10 mouse cellular contexts compared by ENCODE assay signal in the genomic region with DNA sequence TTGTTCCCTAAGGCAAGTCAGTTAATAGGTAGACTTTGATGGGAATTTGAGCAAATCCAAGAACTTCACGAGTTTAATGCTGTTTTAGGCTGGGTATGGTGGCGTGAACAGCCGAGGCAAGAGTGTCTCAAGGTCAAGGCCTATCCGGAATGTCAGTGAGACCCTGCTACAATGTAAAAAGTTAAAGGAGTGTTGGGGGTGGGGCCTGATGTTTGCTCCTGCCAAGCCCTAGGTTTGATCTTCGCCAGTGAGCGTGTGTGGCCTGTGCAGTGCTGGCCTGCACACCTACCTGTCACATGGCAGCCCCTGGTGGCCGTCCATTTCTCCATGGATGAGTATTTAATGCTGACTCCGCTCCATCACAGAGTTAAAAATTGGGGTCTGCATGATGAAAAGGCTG. TPM values are rescaled to one million over a fixed set of nuclear protein-coding genes. Genes with fewer than 3 reads are reported as not detected.
DNase-seq lines count a peak whose midpoint lies in the region; ATAC-seq and TF ChIP-seq lines count a peak whose summit lies in the region.
"Had no signal": no experiment of that assay in that cellular context is flagged by ENCODE, and none has a peak within 500 bp of the region (broad histone marks: within the 10 kb centered on the region; RNA-seq: fewer than 3 reads in every experiment).

No protein-coding gene starts in this region.

- peak overlapping the region; percentile 86 for H3K27ac ChIP-seq in liver, adult 2 months (replicated peaks; ENCODE audit: insufficient read depth, low read depth, low read length)
- H3K27ac ChIP-seq in embryonic facial prominence, embryonic 13.5 days: peak overlapping the region; percentile 12; the same call in 1 of the 2 replicates

- H3K4me1 ChIP-seq in liver, adult 2 months (ENCODE audit: control insufficient read depth, insufficient read depth, low read length): peaks cover 34% of the 10 kb centered on the region
- peaks cover 56% of the 10 kb centered on the region for H3K4me1 ChIP-seq in embryonic facial prominence, embryonic 13.5 days

- no peak for ATAC-seq in embryonic facial prominence, embryonic 13.5 days (ENCODE audit: insufficient number of reproducible peaks, insufficient read depth, low FRiP score, low TSS enrichment, low read depth)
- 0 out of 2 replicates have a peak, but pooled peaks have one; percentile 23 for ATAC-seq in megakaryocyte-erythroid progenitor cell, adult 5-6 weeks (replicated peaks; ENCODE audit: low FRiP score, low TSS enrichment, poor library complexity, severe bottlenecking)

- no peaks in the 10 kb centered on the region for H3K27me3 ChIP-seq in liver, adult 2 months (ENCODE audit: control insufficient read depth, insufficient read depth, low read length)
- H3K27me3 ChIP-seq in embryonic facial prominence, embryonic 13.5 days: no peaks in the 10 kb centered on the region

- H3K79me2 ChIP-seq in liver, adult 2 months (ENCODE audit: control insufficient read depth, insufficient read depth, low read length): peaks cover 27% of the 10 kb centered on the region; the same call in 1 of the 2 replicates

- H3K9ac ChIP-seq in liver, adult 2 months (ENCODE audit: low read depth, low read length): peak overlapping the region; percentile 4; the same call in 1 of the 2 replicates
- no peak overlapping the region for H3K9ac ChIP-seq in embryonic facial prominence, embryonic 13.5 days

- WGBS in liver, adult 2 months: 16% methylated on average over 8 of the region's 8 CpGs
- WGBS in embryonic facial prominence, embryonic 13.5 days: 51% methylated on average over 8 of the region's 8 CpGs

- H3K4me3 ChIP-seq in liver, adult 2 months (ENCODE audit: insufficient read depth, low read depth, low read length): no peak overlapping the region
- H3K4me3 ChIP-seq in embryonic facial prominence, embryonic 13.5 days: no peak overlapping the region

- H3K9me3 ChIP-seq in embryonic facial prominence, embryonic 13.5 days: no peaks in the 10 kb centered on the region

- peak; percentile 92 for DNase-seq in heart, adult 11 months
- no peak for DNase-seq in heart, postnatal 36 days
- DNase-seq in liver, adult 2 months (ENCODE audit: extremely low read depth, low read depth, low spot score): peak; percentile 72
- DNase-seq in liver: no peak
- DNase-seq in left cerebral cortex, postnatal 25 days (ENCODE audit: low spot score in 2 of 2): no peak
- DNase-seq in urinary bladder, adult 2 months (ENCODE audit: low spot score): no peak
- DNase-seq: adrenal gland, adult 8-10 months; gastrocnemius, postnatal 10 days had no signal

- H3K36me3 ChIP-seq in liver, adult 2 months (ENCODE audit: control insufficient read depth, insufficient read depth, low read length): peaks cover 11% of the 10 kb centered on the region
- H3K36me3 ChIP-seq in embryonic facial prominence, embryonic 13.5 days: peaks cover 24% of the 10 kb centered on the region

- H3K4me2 ChIP-seq in embryonic facial prominence, embryonic 13.5 days: no peak overlapping the region

- TF ChIP-seq POLR2A in liver, adult 2 months (IDR thresholded peaks at IDR 0.05; ENCODE audit: extremely low read depth, insufficient read depth, low read length): no peak

- intact Hi-C loops in heart, postnatal 36 days (cut with DNase I): no loop called here
- intact Hi-C loops in left cerebral cortex, postnatal 25 days (cut with DNase I): no loop called here

- TF ChIP-seq CTCF in liver, adult 2 months (IDR thresholded peaks at IDR 0.05; ENCODE audit: low read depth, low read length): peak; percentile 46

RNA-seq across cellular contexts. Expression of gene Fam160b1, which starts 5.5 kb away (rescaled TPM):
- 10 to 100 TPM; 11.5 to 11.6 TPM for total RNA-seq in heart, postnatal 36 days (2021)
- total RNA-seq in liver, adult 2 months (2014; rRNA removed): 18.4 and 21.7 TPM in 2 replicates
- polyA plus RNA-seq in liver, adult 2 months (2012; rRNA removed): 10.6 and 10.9 TPM in 2 replicates
- 15.2 and 16.6 TPM in 2 replicates for polyA plus RNA-seq in embryonic facial prominence, embryonic 13.5 days (2015; fragmentation: Nextera tagmentation; extraction: Ambion mirVana)
- 20.3 and 23.7 TPM in 2 replicates for total RNA-seq in megakaryocyte-erythroid progenitor cell, adult 5-6 weeks (2014; fragmentation: Nextera tagmentation)
- total RNA-seq in megakaryocyte-erythroid progenitor cell, adult 5-6 weeks (2017): 9.7 and 14.6 TPM in 2 replicates
- 10 to 100 TPM; 23.3 to 24.0 TPM for total RNA-seq in left cerebral cortex, postnatal 25 days (2021)
- 13.9 and 17.3 TPM in 2 replicates for polyA plus RNA-seq in urinary bladder, adult 2 months (2012; rRNA removed)

RNA-seq across cellular contexts. Expression of gene Ablim1, which starts 51.3 kb away (rescaled TPM):
- total RNA-seq in heart, postnatal 36 days (2021): 100 to 1,000 TPM; 423 to 468 TPM
- 23.7 and 35.2 TPM in 2 replicates for total RNA-seq in liver, adult 2 months (2014; rRNA removed)
- 16.4 and 16.6 TPM in 2 replicates for polyA plus RNA-seq in liver, adult 2 months (2012; rRNA removed)
- polyA plus RNA-seq in embryonic facial prominence, embryonic 13.5 days (2015; fragmentation: Nextera tagmentation; extraction: Ambion mirVana): 33.3 and 36.0 TPM in 2 replicates
- total RNA-seq in megakaryocyte-erythroid progenitor cell, adult 5-6 weeks (2014; fragmentation: Nextera tagmentation): 9.2 and 10.9 TPM in 2 replicates
- total RNA-seq in megakaryocyte-erythroid progenitor cell, adult 5-6 weeks (2017): 1.5 and 6.3 TPM in 2 replicates
- 100 to 1,000 TPM; 106 to 113 TPM for total RNA-seq in left cerebral cortex, postnatal 25 days (2021)
- 24.3 and 40.2 TPM in 2 replicates for polyA plus RNA-seq in urinary bladder, adult 2 months (2012; rRNA removed)

Comparison
In these comparisons a context has a peak if more than half of its experiments do, and no peak if none do; other contexts are left out.
1. DNase-seq: peak in heart, adult 11 months (single experiment) and liver, adult 2 months (single experiment); none in heart, postnatal 36 days (0 of 2), liver (single experiment), left cerebral cortex, postnatal 25 days (0 of 2) and urinary bladder, adult 2 months (single experiment).